Mouse (Mus musculus) CD4-positive, CD25-positive, alpha-beta regulatory T cell, adult 2 months (primary cell): ENCODE results near the gene Traf3ip1.

Experiments
- DNase-seq: peaks from one replicate; pipeline ENCODE4 v3.0.0-alpha.2; 2012; ENCODE audit warnings: low read depth, low spot score

Traf3ip1 gene

GRCm38 (mm10) chr1:91533961-91534723 lies 39.7 kb downstream of the Traf3ip1 start:
- DNase-seq: peak; percentile 11

- DNase-seq: no peak
These were observed 43.5 kb downstream of the Traf3ip1 start for GRCm38 (mm10) chr1:91537786-91538569.

- no peak for DNase-seq
These were observed 44.1 kb downstream of the Traf3ip1 start for GRCm38 (mm10) chr1:91538570-91538929.

GRCm38 (mm10) chr1:91539246-91539645 lies 44.8 kb downstream of the Traf3ip1 start:
- DNase-seq: no peak

GRCm38 (mm10) chr1:91539704-91540270 lies 45.3 kb downstream of the Traf3ip1 start:
- peak; percentile 42 for DNase-seq

- peak; percentile 93 for DNase-seq
These were observed 45.9 kb downstream of the Traf3ip1 start, which contains the start of gene Asb1 for GRCm38 (mm10) chr1:91540271-91540826. Gene Asb1 (plus strand): TSS chr1:91540544.

GRCm38 (mm10) chr1:91541042-91541592 lies 46.7 kb downstream of the Traf3ip1 start:
- DNase-seq: no peak

GRCm38 (mm10) chr1:91543974-91544373 lies 49.5 kb downstream of the Traf3ip1 start:
- no peak for DNase-seq

- DNase-seq: no peak
These were observed 50.8 kb downstream of the Traf3ip1 start for GRCm38 (mm10) chr1:91545226-91545625.

GRCm38 (mm10) chr1:91547567-91547966 lies 53.1 kb downstream of the Traf3ip1 start:
- DNase-seq: no peak

- DNase-seq: no peak
These were observed 54.6 kb downstream of the Traf3ip1 start for GRCm38 (mm10) chr1:91549073-91549472.

GRCm38 (mm10) chr1:91557099-91557498 lies 62.7 kb downstream of the Traf3ip1 start:
- DNase-seq: no peak

- no peak for DNase-seq
These were observed 66.8 kb downstream of the Traf3ip1 start for GRCm38 (mm10) chr1:91561226-91561625.

- DNase-seq: no peak
These were observed 68.6 kb downstream of the Traf3ip1 start for GRCm38 (mm10) chr1:91562977-91563590.

GRCm38 (mm10) chr1:91564004-91564403 lies 69.6 kb downstream of the Traf3ip1 start:
- peak; percentile 13 for DNase-seq

- DNase-seq: no peak
These were observed 70.2 kb downstream of the Traf3ip1 start for GRCm38 (mm10) chr1:91564598-91564997.

- DNase-seq: no peak
These were observed 72.8 kb downstream of the Traf3ip1 start for GRCm38 (mm10) chr1:91567269-91567668.

- DNase-seq: no peak
These were observed 78.0 kb downstream of the Traf3ip1 start for GRCm38 (mm10) chr1:91572458-91572857.

GRCm38 (mm10) chr1:91574208-91574607 lies 79.8 kb downstream of the Traf3ip1 start:
- peak; percentile 18 for DNase-seq

GRCm38 (mm10) chr1:91577883-91578517 lies 83.6 kb downstream of the Traf3ip1 start:
- DNase-seq: no peak
